In genomic region chr9:46329801-46330585, GRCm38 (mm10) we compare ENCODE assay signal across 13 mouse cellular contexts. TPM values are rescaled to one million over a fixed set of nuclear protein-coding genes. Genes with fewer than 3 reads are reported as not detected.
DNase-seq lines count a peak whose midpoint lies in the region; ATAC-seq and TF ChIP-seq lines count a peak whose summit lies in the region.
"Had no signal": no experiment of that assay in that cellular context is flagged by ENCODE, and none has a peak within 500 bp of the region (broad histone marks: within the 10 kb centered on the region; RNA-seq: fewer than 3 reads in every experiment).

No protein-coding gene starts in this region.

- H3K4me2 ChIP-seq in heart, embryonic 11.5 days: peak overlapping the region; percentile 73
- no peak overlapping the region for H3K4me2 ChIP-seq in midbrain, embryonic 16.5 days (ENCODE audit: low read length)
- H3K4me2 ChIP-seq in forebrain, embryonic 14.5 days (ENCODE audit: low read length): no peak overlapping the region
- H3K4me2 ChIP-seq in midbrain, postnatal 0 days (ENCODE audit: low read depth, low read length, poor library complexity, severe bottlenecking): no peak overlapping the region

- no peak overlapping the region for H3K4me3 ChIP-seq in heart, embryonic 11.5 days (ENCODE audit: low read depth, low read length)
- H3K4me3 ChIP-seq in midbrain, embryonic 10.5 days: no peak overlapping the region
- no peak overlapping the region for H3K4me3 ChIP-seq in midbrain, embryonic 16.5 days (ENCODE audit: low read depth, low read length)
- no peak overlapping the region for H3K4me3 ChIP-seq in forebrain, embryonic 14.5 days (ENCODE audit: low read depth, low read length)
- no peak overlapping the region for H3K4me3 ChIP-seq in midbrain, postnatal 0 days (ENCODE audit: low read depth, low read length)

- H3K9me3 ChIP-seq in heart, embryonic 11.5 days (replicated peaks; ENCODE audit: control insufficient read depth, low read length): no peaks in the 10 kb centered on the region
- no peaks in the 10 kb centered on the region for H3K9me3 ChIP-seq in midbrain, embryonic 10.5 days (replicated peaks)
- H3K9me3 ChIP-seq in midbrain, embryonic 16.5 days (replicated peaks; ENCODE audit: control insufficient read depth, low read length, poor library complexity, severe bottlenecking): no peaks in the 10 kb centered on the region
- H3K9me3 ChIP-seq in forebrain, embryonic 14.5 days (replicated peaks; ENCODE audit: control insufficient read depth, low read length): no peaks in the 10 kb centered on the region
- no peaks in the 10 kb centered on the region for H3K9me3 ChIP-seq in midbrain, postnatal 0 days (ENCODE audit: low read length)
- H3K9me3 ChIP-seq: embryonic facial prominence, embryonic 12.5 days had no signal

- peak; percentile 55 for TF ChIP-seq CTCF in midbrain, postnatal 0 days (IDR thresholded peaks at IDR 0.05)

- no peak overlapping the region for H3K9ac ChIP-seq in heart, embryonic 11.5 days (ENCODE audit: low read depth, low read length)
- H3K9ac ChIP-seq in midbrain, embryonic 16.5 days (ENCODE audit: low read depth, low read length): no peak overlapping the region
- no peak overlapping the region for H3K9ac ChIP-seq in forebrain, embryonic 14.5 days (ENCODE audit: low read length)
- no peak overlapping the region for H3K9ac ChIP-seq in midbrain, postnatal 0 days (replicated peaks; ENCODE audit: low read length, poor library complexity, severe bottlenecking)

- intact Hi-C loops in heart, postnatal 10 days (cut with DNase I): no loop called here

- H3K27me3 ChIP-seq in heart, embryonic 11.5 days (ENCODE audit: control insufficient read depth, insufficient read depth, low read length): peaks cover 4% of the 10 kb centered on the region; the same call in 1 of the 2 replicates
- H3K27me3 ChIP-seq in midbrain, embryonic 10.5 days (ENCODE audit: low read depth, poor library complexity, severe bottlenecking): peaks cover 53% of the 10 kb centered on the region
- H3K27me3 ChIP-seq in midbrain, embryonic 16.5 days (ENCODE audit: control insufficient read depth, insufficient read depth, low read depth, low read length): no peaks in the 10 kb centered on the region
- no peaks in the 10 kb centered on the region for H3K27me3 ChIP-seq in forebrain, embryonic 14.5 days (replicated peaks; ENCODE audit: control insufficient read depth, insufficient read depth, low read length)
- 0 out of 2 replicates have a peak, but pooled peaks cover 4% of the 10 kb centered on the region for H3K27me3 ChIP-seq in midbrain, postnatal 0 days (ENCODE audit: insufficient read depth, low read length)

- 16% methylated on average over 24 of the region's 24 CpGs for WGBS in heart, embryonic 11.5 days (ENCODE audit: insufficient replicate concordance)
- WGBS in midbrain, embryonic 10.5 days: 14% methylated on average over 24 of the region's 24 CpGs
- WGBS in midbrain, embryonic 16.5 days: 13% methylated on average over 24 of the region's 24 CpGs
- 22% methylated on average over 24 of the region's 24 CpGs for WGBS in forebrain, embryonic 14.5 days
- 21% methylated on average over 24 of the region's 24 CpGs for WGBS in midbrain, postnatal 0 days

- H3K27ac ChIP-seq in heart, embryonic 11.5 days (ENCODE audit: low read depth, low read length): no peak overlapping the region
- peak overlapping the region; percentile 93; the same call in 1 of the 2 replicates for H3K27ac ChIP-seq in midbrain, embryonic 10.5 days (replicated peaks)
- no peak overlapping the region for H3K27ac ChIP-seq in midbrain, embryonic 16.5 days (ENCODE audit: low read length)
- 0 out of 2 replicates have a peak overlapping the region, but pooled peaks have one; percentile 83 for H3K27ac ChIP-seq in forebrain, embryonic 14.5 days (ENCODE audit: low read depth, low read length)
- no peak overlapping the region for H3K27ac ChIP-seq in midbrain, postnatal 0 days (ENCODE audit: low read depth, low read length)

- no peaks in the 10 kb centered on the region for H3K36me3 ChIP-seq in heart, embryonic 11.5 days (ENCODE audit: control insufficient read depth, insufficient read depth, low read length)
- H3K36me3 ChIP-seq in midbrain, embryonic 10.5 days: no peaks in the 10 kb centered on the region
- H3K36me3 ChIP-seq in midbrain, embryonic 16.5 days (ENCODE audit: control insufficient read depth, insufficient read depth, low read length): no peaks in the 10 kb centered on the region
- no peaks in the 10 kb centered on the region for H3K36me3 ChIP-seq in forebrain, embryonic 14.5 days (ENCODE audit: control insufficient read depth, insufficient read depth, low read length)
- no peaks in the 10 kb centered on the region for H3K36me3 ChIP-seq in midbrain, postnatal 0 days (ENCODE audit: insufficient read depth, low read length)
- H3K36me3 ChIP-seq: embryonic facial prominence, embryonic 12.5 days had no signal

- DNase-seq in heart, postnatal 10 days: no peak
- DNase-seq in midbrain, embryonic 10.5 days (ENCODE audit: low spot score): no peak
- no peak for DNase-seq in forebrain, embryonic 14.5 days (ENCODE audit: low spot score)
- DNase-seq in midbrain, postnatal 0 days (ENCODE audit: low spot score): no peak
- DNase-seq in MN1 (ENCODE audit: low spot score): no peak
- DNase-seq in ovary, postnatal 36 days (ENCODE audit: low spot score): no peak

- no peak for ATAC-seq in heart, embryonic 11.5 days (replicated peaks; ENCODE audit: insufficient number of reproducible peaks, low FRiP score, low TSS enrichment)
- ATAC-seq in midbrain, embryonic 16.5 days: no peak; the same call in 1 of the 2 replicates
- ATAC-seq in forebrain, embryonic 14.5 days: no peak
- ATAC-seq in midbrain, postnatal 0 days (ENCODE audit: low FRiP score): no peak

- H3K4me1 ChIP-seq in heart, embryonic 11.5 days (ENCODE audit: control insufficient read depth, insufficient read depth, low read length): peaks cover 5% of the 10 kb centered on the region
- peaks cover 35% of the 10 kb centered on the region for H3K4me1 ChIP-seq in midbrain, embryonic 10.5 days
- H3K4me1 ChIP-seq in midbrain, embryonic 16.5 days (ENCODE audit: control insufficient read depth, insufficient read depth, low read length): peaks cover 15% of the 10 kb centered on the region
- peaks cover 14% of the 10 kb centered on the region; the same call in 1 of the 2 replicates for H3K4me1 ChIP-seq in forebrain, embryonic 14.5 days (ENCODE audit: control insufficient read depth, insufficient read depth, low read length)
- peaks cover 6% of the 10 kb centered on the region; the same call in 1 of the 2 replicates for H3K4me1 ChIP-seq in midbrain, postnatal 0 days (ENCODE audit: insufficient read depth, low read length)

RNA-seq across cellular contexts. Expression of gene 4931429L15Rik, which starts 10.2 kb away (rescaled TPM):
- not detected in 2 replicates for polyA plus RNA-seq in heart, embryonic 11.5 days (2014; fragmentation: Nextera tagmentation; extraction: Ambion mirVana)
- not detected for total RNA-seq in heart, postnatal 10 days (2021)
- 0.11 TPM in 1 of 2 replicates, not detected in the other for polyA plus RNA-seq in midbrain, embryonic 10.5 days (2016; fragmentation: Nextera tagmentation; extraction: Ambion mirVana)
- polyA plus RNA-seq in midbrain, embryonic 16.5 days (2015; fragmentation: Nextera tagmentation; extraction: Ambion mirVana): not detected in 2 replicates
- polyA plus RNA-seq in forebrain, embryonic 14.5 days (2014; fragmentation: Nextera tagmentation; extraction: Ambion mirVana): not detected in 2 replicates
- not detected in 2 replicates for total RNA-seq in midbrain, postnatal 0 days (2014; rRNA removed)
- polyA plus RNA-seq in midbrain, postnatal 0 days (2015; fragmentation: Nextera tagmentation; extraction: Ambion mirVana): not detected in 2 replicates
- total RNA-seq: adrenal gland, adult 2 months; hematopoietic stem cell, adult 5-6 weeks; layer of hippocampus, postnatal 25 days had no signal
- polyA plus RNA-seq: adrenal gland, adult 2 months; embryonic facial prominence, embryonic 12.5 days; lung, embryonic 16.5 days had no signal

RNA-seq across cellular contexts. Expression of gene Bud13, which starts 47.2 kb away (rescaled TPM):
- polyA plus RNA-seq in heart, embryonic 11.5 days (2014; fragmentation: Nextera tagmentation; extraction: Ambion mirVana): 16.6 and 17.0 TPM in 2 replicates
- 10 to 100 TPM in 1 of 2 experiments, 1 to 10 TPM in 1; 8.0 to 11.6 TPM for total RNA-seq in heart, postnatal 10 days (2021)
- 28.4 and 29.7 TPM in 2 replicates for polyA plus RNA-seq in midbrain, embryonic 10.5 days (2016; fragmentation: Nextera tagmentation; extraction: Ambion mirVana)
- 17.3 and 17.6 TPM in 2 replicates for polyA plus RNA-seq in midbrain, embryonic 16.5 days (2015; fragmentation: Nextera tagmentation; extraction: Ambion mirVana)
- polyA plus RNA-seq in forebrain, embryonic 14.5 days (2014; fragmentation: Nextera tagmentation; extraction: Ambion mirVana): 14.9 and 18.7 TPM in 2 replicates
- 15.0 and 15.7 TPM in 2 replicates for total RNA-seq in midbrain, postnatal 0 days (2014; rRNA removed)
- polyA plus RNA-seq in midbrain, postnatal 0 days (2015; fragmentation: Nextera tagmentation; extraction: Ambion mirVana): 11.8 and 12.3 TPM in 2 replicates

RNA-seq across cellular contexts. Expression of gene Zpr1, which starts 57.1 kb away (rescaled TPM):
- polyA plus RNA-seq in heart, embryonic 11.5 days (2014; fragmentation: Nextera tagmentation; extraction: Ambion mirVana): 41.2 and 46.4 TPM in 2 replicates
- total RNA-seq in heart, postnatal 10 days (2021): 10 to 100 TPM; 22.1 to 22.8 TPM
- polyA plus RNA-seq in midbrain, embryonic 10.5 days (2016; fragmentation: Nextera tagmentation; extraction: Ambion mirVana): 62.6 and 69.2 TPM in 2 replicates
- polyA plus RNA-seq in midbrain, embryonic 16.5 days (2015; fragmentation: Nextera tagmentation; extraction: Ambion mirVana): 58.7 and 63.4 TPM in 2 replicates
- 68.8 and 70.1 TPM in 2 replicates for polyA plus RNA-seq in forebrain, embryonic 14.5 days (2014; fragmentation: Nextera tagmentation; extraction: Ambion mirVana)
- 33.7 and 46.1 TPM in 2 replicates for total RNA-seq in midbrain, postnatal 0 days (2014; rRNA removed)
- 46.3 and 46.8 TPM in 2 replicates for polyA plus RNA-seq in midbrain, postnatal 0 days (2015; fragmentation: Nextera tagmentation; extraction: Ambion mirVana)

Comparison
In these comparisons a context has a peak if more than half of its experiments do, and no peak if none do; other contexts are left out.
1. H3K27ac ChIP-seq: peak in midbrain, embryonic 10.5 days (single experiment) and forebrain, embryonic 14.5 days (single experiment); none in heart, embryonic 11.5 days (single experiment), midbrain, embryonic 16.5 days (single experiment) and midbrain, postnatal 0 days (single experiment).